Mouse (Mus musculus) embryonic facial prominence, embryonic 13.5 days (tissue): ENCODE data around the gene Amy2a4. TPM values are rescaled to one million over a fixed set of nuclear protein-coding genes. Genes with fewer than 3 reads are reported as not detected.
A peak's percentile ranks its signal among the peaks of the same experiment; 100 is the strongest.
"Not testable (repeated sequence)": the region's sequence is repeated elsewhere in the genome, so short reads cannot be mapped to it uniquely, and the experiment has no call there.

Source experiments
- ATAC-seq: fragments of 200-750 bp; cut with Nextera tagmentation; 2 replicates; pipeline ENCODE4 v1.8.0; 2017; ENCODE audit warnings: low read depth; ENCODE audit not compliant: insufficient number of reproducible peaks, insufficient read depth, low FRiP score, low TSS enrichment
- H3K27ac ChIP-seq: fragments of 300-500 bp; sonication (generic); 2 replicates; pipeline ENCODE4 v1.5.1; 2015; ENCODE audit warnings: moderate library complexity, mild to moderate bottlenecking, inconsistent platforms
- H3K27me3 ChIP-seq: fragments of 300-500 bp; sonication (generic); 2 replicates; pipeline ENCODE4 v1.6.1; 2015; ENCODE audit warnings: mild to moderate bottlenecking, inconsistent platforms
- H3K36me3 ChIP-seq: fragments of 300-500 bp; sonication (generic); 2 replicates; pipeline ENCODE4 v1.6.1; 2015; ENCODE audit warnings: mild to moderate bottlenecking, inconsistent platforms
- H3K4me1 ChIP-seq: fragments of 300-500 bp; sonication (generic); 2 replicates; pipeline ENCODE4 v1.6.1; 2015; ENCODE audit warnings: inconsistent platforms
- H3K4me2 ChIP-seq: fragments of 300-500 bp; sonication (generic); 2 replicates; pipeline ENCODE4 v1.6.1; 2015; ENCODE audit warnings: moderate library complexity, mild to moderate bottlenecking, inconsistent platforms
- H3K4me3 ChIP-seq: fragments of 300-500 bp; sonication (generic); 2 replicates; pipeline ENCODE4 v1.5.1; 2015; ENCODE audit warnings: mild to moderate bottlenecking, inconsistent platforms
- H3K9ac ChIP-seq: fragments of 300-500 bp; sonication (generic); 2 replicates; pipeline ENCODE4 v1.6.1; 2015; ENCODE audit warnings: mild to moderate bottlenecking, inconsistent platforms
- H3K9me3 ChIP-seq: fragments of 300-500 bp; sonication (generic); 2 replicates; pipeline ENCODE4 v1.6.1; 2016; ENCODE audit warnings: inconsistent platforms
- WGBS: fragments of 180-500 bp; shearing (Covaris S2); methylation state at CpG from one replicate; pipeline ENCODE4 v1.1.7; 2015; ENCODE audit warnings: mixed read lengths; 5-methylcytosine and 5-hydroxymethylcytosine counted together
- polyA plus RNA-seq: library from polyadenylated mRNA; unstranded; fragments of >200 nt; fragmentation: Nextera tagmentation; extraction: Ambion mirVana; gene quantifications from 2 replicates; pipeline ENCODE4 v1.2.1, GENCODE M21; 2015

Gene Amy2a4
- not detected in 2 replicates for polyA plus RNA-seq

GRCm38 (mm10) chr3:113291349-113291748, at the start of gene Amy2a4:
Amy2a4 (minus strand) TSS chr3:113291449.
- not testable (repeated sequence) for H3K4me2 ChIP-seq, H3K9ac ChIP-seq, H3K36me3 ChIP-seq, H3K9me3 ChIP-seq, H3K27me3 ChIP-seq, H3K4me1 ChIP-seq, ATAC-seq, H3K4me3 ChIP-seq, H3K27ac ChIP-seq
- no CpG with 5 or more reads among the region's 4 CpGs for WGBS

- H3K27ac ChIP-seq, H3K4me1 ChIP-seq, ATAC-seq, H3K9me3 ChIP-seq, H3K4me3 ChIP-seq, H3K9ac ChIP-seq, H3K27me3 ChIP-seq, H3K4me2 ChIP-seq, H3K36me3 ChIP-seq: not testable (repeated sequence)
- WGBS = no CpG with 5 or more reads among the region's 4 CpGs
Measured at GRCm38 (mm10) chr3:113323952-113324351, 32.7 kb upstream of the Amy2a4 start, which contains the start of gene Amy2a3. Amy2a3 (minus strand) TSS chr3:113324052.

GRCm38 (mm10) chr3:113312937-113313336, 21.7 kb upstream of the Amy2a4 start:
- not testable (repeated sequence) for H3K4me2 ChIP-seq, H3K9me3 ChIP-seq, H3K4me3 ChIP-seq, H3K4me1 ChIP-seq, H3K27ac ChIP-seq, H3K9ac ChIP-seq, H3K36me3 ChIP-seq, H3K27me3 ChIP-seq
- ATAC-seq = 0 out of 2 replicates have a peak, but pooled peaks have one; percentile 20
- no CpG with 5 or more reads among the region's 3 CpGs for WGBS

- not testable (repeated sequence) for H3K4me1 ChIP-seq, H3K4me3 ChIP-seq, H3K27me3 ChIP-seq, H3K9me3 ChIP-seq, H3K9ac ChIP-seq, H3K4me2 ChIP-seq, H3K36me3 ChIP-seq, H3K27ac ChIP-seq
- ATAC-seq = 0 out of 2 replicates have a peak, but pooled peaks have one; percentile 43
Measured at GRCm38 (mm10) chr3:113280285-113280684, 11.0 kb downstream of the Amy2a4 start.

- H3K36me3 ChIP-seq, H3K27ac ChIP-seq, H3K9me3 ChIP-seq, H3K4me3 ChIP-seq, H3K27me3 ChIP-seq, H3K4me1 ChIP-seq, H3K4me2 ChIP-seq, H3K9ac ChIP-seq, ATAC-seq: not testable (repeated sequence)
Measured at GRCm38 (mm10) chr3:113279586-113279985, 11.7 kb downstream of the Amy2a4 start.

- H3K36me3 ChIP-seq, H3K9me3 ChIP-seq, H3K4me1 ChIP-seq, H3K4me2 ChIP-seq, ATAC-seq, H3K9ac ChIP-seq, H3K27ac ChIP-seq, H3K4me3 ChIP-seq, H3K27me3 ChIP-seq: not testable (repeated sequence)
- no CpG with 5 or more reads among the region's 4 CpGs for WGBS
Measured at GRCm38 (mm10) chr3:113258737-113259136, 32.5 kb downstream of the Amy2a4 start, which contains the start of gene Amy2a5. Amy2a5 (minus strand) TSS chr3:113258837.

Other genes starting within 250 kb of the Amy2a4 start
- gene Amy2a5, start 32.6 kb downstream of the Amy2a4 start, polyA plus RNA-seq = 0.51 TPM in 1 of 2 replicates, not detected in the other
- gene Amy2a3, start 32.6 kb upstream of the Amy2a4 start, polyA plus RNA-seq = not detected in 2 replicates
- not detected in 2 replicates for gene Amy2a2, start 65.2 kb upstream of the Amy2a4 start, polyA plus RNA-seq
- 1.6 TPM in 1 of 2 replicates, not detected in the other for gene Amy2a1, start 241.0 kb upstream of the Amy2a4 start, polyA plus RNA-seq